Mouse (Mus musculus) forebrain, postnatal 0 days (tissue): Measurements from ENCODE around the gene Tspan5. TPM values are rescaled to one million over a fixed set of nuclear protein-coding genes. Genes with fewer than 3 reads are reported as not detected.
A peak's percentile ranks its signal among the peaks of the same experiment; 100 is the strongest.

Experiments used
- ATAC-seq: fragments of 200-750 bp; cut with Nextera tagmentation; 2 replicates; pipeline ENCODE4 v1.8.0; 2017; ENCODE audit warnings: mild to moderate bottlenecking, moderate library complexity
- DNase-seq: peaks from one replicate; pipeline ENCODE4 v3.0.0-alpha.2; 2015
- H3K27ac ChIP-seq: fragments of 300-500 bp; sonication (generic); 2 replicates; pipeline ENCODE4 v1.5.1; 2014; ENCODE audit warnings: low read depth, mild to moderate bottlenecking, antibody characterized with exemption, low read length, moderate library complexity, mixed read lengths
- H3K27me3 ChIP-seq: fragments of 300-500 bp; sonication (generic); 2 replicates; pipeline ENCODE4 v1.6.1; 2014; ENCODE audit warnings: mild to moderate bottlenecking, low read length, mixed read lengths; ENCODE audit not compliant: insufficient read depth
- H3K36me3 ChIP-seq: fragments of 300-500 bp; sonication (generic); 2 replicates; pipeline ENCODE4 v1.6.1; 2014; ENCODE audit warnings: mild to moderate bottlenecking, moderate library complexity; ENCODE audit not compliant: insufficient read depth
- H3K4me1 ChIP-seq: fragments of 300-500 bp; sonication (generic); 2 replicates; pipeline ENCODE4 v1.6.1; 2014; ENCODE audit warnings: antibody characterized with exemption; ENCODE audit not compliant: insufficient read depth
- H3K4me2 ChIP-seq: fragments of 300-500 bp; sonication (generic); 2 replicates; pipeline ENCODE4 v1.6.1; 2014; ENCODE audit warnings: low read depth, mild to moderate bottlenecking, moderate library complexity
- H3K4me3 ChIP-seq: fragments of 300-500 bp; sonication (generic); 2 replicates; pipeline ENCODE4 v1.5.1; 2014; ENCODE audit warnings: low read depth, low read length, mixed read lengths
- H3K9ac ChIP-seq: fragments of 300-500 bp; sonication (generic); 2 replicates; pipeline ENCODE4 v1.6.1; 2014; ENCODE audit warnings: mild to moderate bottlenecking
- H3K9me3 ChIP-seq: fragments of 300-500 bp; sonication (generic); 2 replicates; pipeline ENCODE4 v1.6.1; 2016; ENCODE audit warnings: low read length
- CTCF ChIP-seq: sonication (generic); IDR thresholded peaks from 2 replicates; pipeline ENCODE4 v1.5.1; 2016; ENCODE audit warnings: antibody characterized with exemption, control low read depth, low read depth
- WGBS: fragments of 180-500 bp; shearing (Covaris S2); extraction: QIAGEN DNeasy Blood & Tissue Kit; methylation state at CpG from one replicate; pipeline ENCODE4 v1.1.7; 2014; 5-methylcytosine and 5-hydroxymethylcytosine counted together
- polyA plus RNA-seq: library from polyadenylated mRNA; unstranded; fragments of >200 nt; fragmentation: Nextera tagmentation; extraction: Ambion mirVana; gene quantifications from 2 replicates; pipeline ENCODE4 v1.2.1, GENCODE M21; 2015
- total RNA-seq: library from RNA; depleted of rRNA; stranded (reverse); fragments of >200 nt; gene quantifications from 2 replicates; pipeline ENCODE4 v1.2.3, GENCODE M21; 2014

Tspan5 gene
- total and polyA plus RNA-seq, 2 experiments from 2014 or later = 96.8 to 149 TPM

DNA sequence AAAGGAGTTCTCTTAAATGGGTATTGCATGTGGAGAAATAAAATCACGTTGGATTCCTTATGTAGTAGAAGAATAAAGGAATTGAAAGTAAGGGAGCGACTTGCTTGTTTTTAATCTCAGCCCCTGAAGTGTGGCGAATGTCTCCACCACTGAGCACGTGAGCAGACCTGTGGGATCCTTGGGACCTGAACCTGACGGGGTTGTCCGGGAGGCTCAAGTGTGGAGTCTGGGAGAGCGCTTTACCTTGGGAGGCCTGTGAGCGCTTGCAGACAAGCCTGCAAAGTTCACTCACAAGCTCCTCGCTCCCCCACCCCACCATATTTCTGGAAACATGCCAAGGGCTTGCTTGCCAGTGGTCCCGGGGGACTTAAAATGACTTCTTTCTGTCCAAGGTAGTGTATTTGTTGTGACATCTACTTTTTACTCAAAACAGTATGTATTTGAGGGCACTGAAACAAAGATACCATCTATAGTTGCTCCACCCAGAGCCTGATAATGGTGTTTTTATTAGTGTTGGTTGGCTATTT, 147.8 kb downstream of the Tspan5 start:
- no peak for TF ChIP-seq CTCF
- H3K4me3 ChIP-seq = no peak overlapping the region
- no peaks in the 10 kb centered on the region for H3K9me3 ChIP-seq
- no peak for ATAC-seq
- H3K4me1 ChIP-seq = no peaks in the 10 kb centered on the region
- H3K27me3 ChIP-seq = no peaks in the 10 kb centered on the region
- no peak overlapping the region for H3K9ac ChIP-seq
- H3K27ac ChIP-seq = no peak overlapping the region
- DNase-seq = no peak
- H3K4me2 ChIP-seq = no peak overlapping the region
- H3K36me3 ChIP-seq = peaks cover under 1% of the 10 kb centered on the region; the same call in 1 of the 2 replicates
- WGBS = 63% methylated on average over 10 of the region's 10 CpGs

DNA sequence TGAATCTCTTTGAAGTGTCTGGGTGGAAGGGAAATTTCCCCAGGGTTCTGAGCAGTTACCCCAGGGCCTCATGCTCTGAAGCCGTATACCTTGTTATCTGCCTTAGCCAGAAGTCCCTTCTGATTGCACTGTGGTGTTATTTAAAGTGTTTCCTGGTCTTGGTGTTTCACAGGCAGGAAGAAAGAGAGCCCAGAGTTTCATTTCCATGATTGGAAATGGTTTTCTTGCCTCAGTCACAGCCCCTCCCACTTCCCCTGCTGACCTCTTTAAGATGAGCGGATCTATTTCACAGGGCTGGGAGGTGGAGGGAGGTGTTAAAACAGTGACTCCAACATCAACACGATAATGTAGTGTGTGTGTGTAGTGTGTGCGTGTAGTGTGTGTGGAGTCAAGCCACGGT, 151.5 kb downstream of the Tspan5 start:
- no peak for ATAC-seq
- Histone ChIP-seq H3K9ac (no peak overlapping the region), H3K9me3 (no peaks in the 10 kb centered on the region), H3K4me1 (no peaks in the 10 kb centered on the region), H3K4me3 (no peak overlapping the region), H3K4me2 (no peak overlapping the region), H3K27ac (no peak overlapping the region), H3K27me3 (no peaks in the 10 kb centered on the region), H3K36me3 (peaks cover 26% of the 10 kb centered on the region)
- WGBS = 35% methylated on average over 5 of the region's 5 CpGs
- DNase-seq = no peak
- TF ChIP-seq CTCF = no peak

DNA sequence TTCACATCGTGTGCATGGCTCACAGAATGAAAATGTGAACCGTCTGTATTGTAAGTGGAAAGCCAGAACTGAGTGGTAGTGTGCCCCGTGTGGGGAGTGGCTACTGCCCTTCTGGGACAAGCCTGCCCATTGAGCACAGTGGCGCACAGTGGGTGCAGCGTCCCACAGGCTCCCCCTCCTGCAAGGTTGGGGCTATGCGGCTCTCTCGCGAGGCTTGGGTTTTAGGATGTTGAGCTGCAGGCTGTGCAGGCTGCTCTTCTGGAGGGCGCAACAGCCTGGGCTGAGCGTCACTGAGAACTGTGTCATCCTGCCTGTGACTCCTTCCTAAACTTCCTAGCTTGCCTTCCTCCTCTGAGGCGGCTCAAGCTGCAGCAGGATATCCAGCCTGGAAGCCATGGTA, 155.5 kb downstream of the Tspan5 start:
- H3K4me3 ChIP-seq = no peak overlapping the region
- no peaks in the 10 kb centered on the region for H3K27me3 ChIP-seq
- no peak overlapping the region for H3K4me2 ChIP-seq
- no peak overlapping the region for H3K27ac ChIP-seq
- ATAC-seq = no peak
- H3K4me1 ChIP-seq = no peaks in the 10 kb centered on the region
- no peak for DNase-seq
- no peaks in the 10 kb centered on the region for H3K9me3 ChIP-seq
- no peak overlapping the region for H3K9ac ChIP-seq
- TF ChIP-seq CTCF = no peak
- H3K36me3 ChIP-seq = peaks cover 37% of the 10 kb centered on the region
- WGBS = 91% methylated on average over 11 of the region's 11 CpGs

DNA sequence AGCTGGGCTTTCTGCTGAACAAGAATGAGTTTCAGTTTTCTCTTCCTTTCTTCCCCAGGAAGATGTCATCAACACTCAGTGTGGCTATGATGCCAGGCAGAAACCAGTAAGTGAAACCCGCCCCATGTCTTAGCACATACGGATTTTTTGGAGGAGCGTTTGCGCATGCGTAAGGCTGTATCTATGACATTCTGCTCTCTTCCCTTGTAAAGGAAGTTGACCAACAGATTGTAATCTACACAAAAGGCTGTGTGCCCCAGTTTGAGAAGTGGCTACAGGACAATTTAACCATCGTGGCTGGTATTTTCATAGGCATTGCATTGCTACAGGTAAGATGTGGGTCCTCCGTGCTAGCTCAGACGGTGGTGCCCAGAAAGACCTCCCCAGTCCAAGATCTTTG, 156.1 kb downstream of the Tspan5 start:
- H3K4me1 ChIP-seq = no peaks in the 10 kb centered on the region
- H3K9me3 ChIP-seq = no peaks in the 10 kb centered on the region
- peaks cover 37% of the 10 kb centered on the region for H3K36me3 ChIP-seq
- no peak for DNase-seq
- 96% methylated on average over 8 of the region's 8 CpGs for WGBS
- TF ChIP-seq CTCF = no peak
- no peaks in the 10 kb centered on the region for H3K27me3 ChIP-seq
- no peak overlapping the region for H3K27ac ChIP-seq
- ATAC-seq = no peak
- no peak overlapping the region for H3K4me2 ChIP-seq
- H3K4me3 ChIP-seq = no peak overlapping the region
- no peak overlapping the region for H3K9ac ChIP-seq

DNA sequence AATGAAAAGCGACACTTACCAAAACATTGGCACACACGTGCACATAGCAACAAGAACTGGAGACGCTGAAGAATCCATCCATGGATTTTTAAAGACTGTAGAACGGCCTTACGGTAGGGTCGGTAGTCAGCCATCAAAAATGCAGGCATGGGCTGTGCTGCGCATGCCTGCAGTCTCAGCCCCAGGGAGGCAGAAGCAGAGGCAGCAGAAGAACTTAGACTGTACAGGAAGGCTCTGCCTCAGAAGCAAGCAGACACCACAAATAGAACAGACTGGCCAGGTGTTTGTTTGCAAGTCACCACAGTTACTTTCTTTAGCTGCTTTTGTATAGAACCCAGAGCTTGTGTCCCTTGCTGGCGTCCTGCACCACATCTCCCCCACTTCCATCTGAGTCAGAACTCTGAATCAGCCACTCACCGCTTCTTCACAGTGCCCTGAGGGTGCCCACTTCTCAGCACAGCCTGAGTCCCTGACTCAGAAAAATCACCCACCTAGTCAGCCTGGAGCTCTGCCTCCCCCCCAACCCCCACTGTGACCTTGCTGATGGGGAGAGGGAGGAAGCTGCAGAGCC, 158.7 kb downstream of the Tspan5 start:
- H3K9me3 ChIP-seq = no peaks in the 10 kb centered on the region
- WGBS = 74% methylated on average over 9 of the region's 9 CpGs
- H3K4me3 ChIP-seq = no peak overlapping the region
- H3K27ac ChIP-seq = no peak overlapping the region
- peaks cover 33% of the 10 kb centered on the region for H3K36me3 ChIP-seq
- H3K4me1 ChIP-seq = no peaks in the 10 kb centered on the region
- H3K9ac ChIP-seq = no peak overlapping the region
- no peak for TF ChIP-seq CTCF
- no peak overlapping the region for H3K4me2 ChIP-seq
- DNase-seq (no peak), ATAC-seq (0 out of 2 replicates have a peak, but pooled peaks have one; percentile 7)
- no peaks in the 10 kb centered on the region for H3K27me3 ChIP-seq

DNA sequence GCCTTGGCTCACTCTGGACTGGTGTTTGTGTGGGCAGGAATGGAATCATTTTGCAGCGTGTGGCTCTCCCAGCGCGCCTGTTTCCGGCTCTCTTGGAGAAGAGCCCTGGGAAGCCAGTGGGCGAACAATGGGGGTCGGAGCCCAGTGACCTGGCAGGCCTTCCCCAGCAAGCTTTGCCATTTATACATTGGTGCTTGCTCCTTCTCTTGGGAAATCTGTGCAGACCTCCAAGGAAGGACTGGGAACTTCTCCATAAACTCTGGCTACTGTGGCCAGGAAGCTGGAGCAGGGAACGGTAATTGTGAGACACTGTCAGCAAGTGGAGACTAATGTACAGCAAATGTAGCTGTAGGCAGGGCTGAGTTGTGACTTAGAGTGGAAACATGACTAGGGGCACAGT, 163.7 kb downstream of the Tspan5 start:
- Histone ChIP-seq H3K27ac (no peak overlapping the region), H3K27me3 (no peaks in the 10 kb centered on the region), H3K4me1 (no peaks in the 10 kb centered on the region), H3K9ac (no peak overlapping the region), H3K4me3 (no peak overlapping the region), H3K9me3 (no peaks in the 10 kb centered on the region), H3K4me2 (no peak overlapping the region), H3K36me3 (peaks cover 3% of the 10 kb centered on the region; the same call in 1 of the 2 replicates)
- DNase-seq (peak; percentile 20), ATAC-seq (peak; percentile 14; the same call in 1 of the 2 replicates)
- WGBS = 27% methylated on average over 7 of the region's 7 CpGs
- TF ChIP-seq CTCF = no peak

DNA sequence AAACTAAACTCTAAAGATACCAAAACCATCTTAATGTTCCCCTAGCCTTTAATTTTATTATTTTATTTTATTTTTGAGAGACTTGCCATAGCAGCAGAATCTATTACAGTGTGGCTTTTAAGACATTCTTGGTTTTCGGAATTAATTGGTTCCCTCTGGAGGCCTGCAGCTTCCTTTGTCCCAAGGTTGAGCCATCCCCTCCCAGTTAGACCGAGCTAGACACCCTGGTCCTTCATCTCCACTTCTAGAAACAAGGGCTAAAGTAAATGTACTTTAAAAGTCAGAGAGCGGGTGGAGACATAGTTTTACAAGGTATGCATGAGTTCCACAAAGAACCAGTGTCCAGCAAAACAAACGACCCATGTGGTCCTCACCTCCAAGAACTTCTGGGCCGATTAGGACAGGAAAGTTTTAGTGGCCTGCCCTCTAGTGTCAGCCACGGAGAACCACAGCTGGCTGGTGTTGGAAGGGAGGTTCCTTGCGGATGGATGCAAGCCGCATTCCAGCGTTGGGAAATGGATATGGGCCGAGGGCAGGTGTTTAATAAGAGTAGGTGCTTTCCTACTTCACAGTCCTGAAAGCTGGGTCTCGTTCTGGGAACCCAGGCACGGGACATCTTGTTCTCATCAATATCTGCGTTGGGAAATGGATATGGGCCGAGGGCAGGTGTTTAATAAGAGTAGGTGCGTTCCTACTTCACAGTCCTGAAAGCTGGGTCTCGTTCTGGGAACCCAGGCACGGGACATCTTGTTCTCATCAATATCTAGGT, 164.3 kb downstream of the Tspan5 start:
- Histone ChIP-seq H3K27me3 (no peaks in the 10 kb centered on the region), H3K4me2 (no peak overlapping the region), H3K4me1 (no peaks in the 10 kb centered on the region), H3K9ac (no peak overlapping the region), H3K9me3 (no peaks in the 10 kb centered on the region), H3K36me3 (no peaks in the 10 kb centered on the region), H3K4me3 (no peak overlapping the region), H3K27ac (no peak overlapping the region)
- peak; percentile 94 for TF ChIP-seq CTCF
- DNase-seq = peak; percentile 81
- ATAC-seq = peak; percentile 78
- WGBS = 29% methylated on average over 17 of the region's 17 CpGs
